Mouse (Mus musculus) testis, adult 2 months (tissue): Measurements from ENCODE around the gene Cox15.

ENCODE experiments used
- CTCF ChIP-seq: fragments of 200-500 bp; IDR thresholded peaks from 2 replicates; pipeline ENCODE4 v1.5.1; 2012; ENCODE audit warnings: low read depth, mild to moderate bottlenecking, inconsistent platforms, low read length, moderate library complexity; ENCODE audit not compliant: control insufficient read depth, insufficient read depth, insufficient replicate concordance
- POLR2A ChIP-seq: fragments of 200-500 bp; IDR thresholded peaks from 2 replicates; pipeline ENCODE4 v1.6.1; 2012; ENCODE audit warnings: low read depth, mild to moderate bottlenecking, inconsistent platforms, low read length, moderate library complexity; ENCODE audit not compliant: control insufficient read depth

- TF ChIP-seq CTCF (no peak), POLR2A (no peak)
Measured at GRCm38 (mm10) chr19:43729296-43730036, 23.3 kb downstream of the Cox15 start.
